16 mouse cellular contexts compared by ENCODE assay signal in genomic region chr16:91740918-91741255, GRCm38 (mm10). TPM values are rescaled to one million over a fixed set of nuclear protein-coding genes. Genes with fewer than 3 reads are reported as not detected.
DNase-seq lines count a peak whose midpoint lies in the region; ATAC-seq and TF ChIP-seq lines count a peak whose summit lies in the region.
"Had no signal": no experiment of that assay in that cellular context is flagged by ENCODE, and none has a peak within 500 bp of the region (broad histone marks: within the 10 kb centered on the region; RNA-seq: fewer than 3 reads in every experiment).

No protein-coding gene starts in this region.

- no peak for TF ChIP-seq EP300 in heart, adult 2 months (IDR thresholded peaks at IDR 0.05; ENCODE audit: insufficient read depth, low read depth, low read length)

- H3K9me3 ChIP-seq in hindbrain, embryonic 13.5 days = no peaks in the 10 kb centered on the region
- H3K9me3 ChIP-seq in hindbrain, embryonic 16.5 days (ENCODE audit: control insufficient read depth, low read length) = no peaks in the 10 kb centered on the region
- H3K9me3 ChIP-seq in E14TG2a.4 (ENCODE audit: low read length) = no peaks in the 10 kb centered on the region
- no peaks in the 10 kb centered on the region for H3K9me3 ChIP-seq in kidney, embryonic 16.5 days (ENCODE audit: low read length)
- H3K9me3 ChIP-seq: forebrain, embryonic 13.5 days; intestine, embryonic 15.5 days had no signal

- intact Hi-C loops in heart, adult 2 months (cut with DNase I) = loop anchor here (1.0 kb wide), 1 partner anchor 9 kb away; no protein-coding TSS in a partner anchor
- intact Hi-C loops in heart, postnatal 36 days (cut with DNase I) = loop anchor here (2.0 kb wide), 1 partner anchor 32 kb away; no protein-coding TSS in a partner anchor

- ATAC-seq in hindbrain, embryonic 13.5 days (ENCODE audit: low FRiP score) = no peak
- no peak for ATAC-seq in hindbrain, embryonic 16.5 days
- ATAC-seq in kidney, embryonic 16.5 days (ENCODE audit: low FRiP score, low TSS enrichment) = no peak
- ATAC-seq: forebrain, embryonic 13.5 days; intestine, embryonic 15.5 days; Patski had no signal

- H3K27me3 ChIP-seq in heart, adult 2 months (ENCODE audit: control insufficient read depth, insufficient read depth, low read length) = no peaks in the 10 kb centered on the region
- H3K27me3 ChIP-seq in hindbrain, embryonic 13.5 days = no peaks in the 10 kb centered on the region
- no peaks in the 10 kb centered on the region for H3K27me3 ChIP-seq in hindbrain, embryonic 16.5 days (replicated peaks; ENCODE audit: control insufficient read depth, insufficient read depth, low read length)
- no peaks in the 10 kb centered on the region for H3K27me3 ChIP-seq in E14TG2a.4 (ENCODE audit: insufficient read depth, low read length)
- no peaks in the 10 kb centered on the region for H3K27me3 ChIP-seq in kidney, embryonic 16.5 days (ENCODE audit: insufficient read depth, low read length)
- H3K27me3 ChIP-seq: CH12.LX; forebrain, embryonic 13.5 days; intestine, embryonic 15.5 days; Patski had no signal

- peak overlapping the region; percentile 56 for H3K27ac ChIP-seq in heart, adult 2 months
- H3K27ac ChIP-seq in hindbrain, embryonic 13.5 days = 0 out of 2 replicates have a peak overlapping the region, but pooled peaks have one; percentile 19
- no peak overlapping the region for H3K27ac ChIP-seq in hindbrain, embryonic 16.5 days (ENCODE audit: low read depth, low read length)
- peak overlapping the region; percentile 87 for H3K27ac ChIP-seq in bone marrow macrophage, adult 2 months (ENCODE audit: insufficient read depth, low read depth, low read length)
- H3K27ac ChIP-seq in kidney, embryonic 16.5 days (ENCODE audit: low read length) = no peak overlapping the region

- peaks cover 7% of the 10 kb centered on the region for H3K79me2 ChIP-seq in heart, adult 2 months (replicated peaks; ENCODE audit: control insufficient read depth, insufficient read depth, low read length)

- TF ChIP-seq CTCF in heart, adult 2 months (IDR thresholded peaks at IDR 0.05) = no peak
- TF ChIP-seq CTCF in E14TG2a.4 (conservative IDR thresholded peaks at IDR 0.05; ENCODE audit: low read length) = no peak
- TF ChIP-seq CTCF in bone marrow macrophage, adult 2 months (IDR thresholded peaks at IDR 0.05; ENCODE audit: low read depth, low read length) = no peak

- DNase-seq in heart, adult 2 months = peak in 1 of 2 experiments; percentile 18
- DNase-seq in heart, postnatal 36 days = no peak
- DNase-seq: gastrocnemius, postnatal 36 days; heart, postnatal 14 days; lung, adult 18-20 months; retina, postnatal 1 day; thymus, postnatal 36 days had no signal

- WGBS in heart, adult 2 months = 48% methylated on average over 7 of the region's 7 CpGs
- WGBS in hindbrain, embryonic 13.5 days = 66% methylated on average over 7 of the region's 7 CpGs
- WGBS in hindbrain, embryonic 16.5 days = 65% methylated on average over 7 of the region's 7 CpGs
- 55% methylated on average over 7 of the region's 7 CpGs for WGBS in kidney, embryonic 16.5 days

- no peak overlapping the region for H3K4me3 ChIP-seq in heart, adult 2 months
- H3K4me3 ChIP-seq in hindbrain, embryonic 13.5 days = no peak overlapping the region
- H3K4me3 ChIP-seq in hindbrain, embryonic 16.5 days (ENCODE audit: low read length) = no peak overlapping the region
- peak overlapping the region; percentile 52; the same call in 1 of the 2 replicates for H3K4me3 ChIP-seq in E14TG2a.4 (replicated peaks; ENCODE audit: low read length)
- H3K4me3 ChIP-seq in bone marrow macrophage, adult 2 months (ENCODE audit: insufficient read depth, low read length) = no peak overlapping the region
- no peak overlapping the region for H3K4me3 ChIP-seq in kidney, embryonic 16.5 days (ENCODE audit: low read length)
- H3K4me3 ChIP-seq: forebrain, embryonic 13.5 days; intestine, embryonic 15.5 days had no signal

- no peak for TF ChIP-seq POLR2A in heart, adult 2 months (IDR thresholded peaks at IDR 0.05; ENCODE audit: insufficient read depth, low read depth, low read length)
- TF ChIP-seq POLR2A in bone marrow macrophage, adult 2 months (IDR thresholded peaks at IDR 0.05; ENCODE audit: borderline replicate concordance, low read depth, low read length) = no peak

- peaks cover 26% of the 10 kb centered on the region for H3K4me1 ChIP-seq in heart, adult 2 months (ENCODE audit: control insufficient read depth, insufficient read depth, low read length)
- peaks cover 67% of the 10 kb centered on the region for H3K4me1 ChIP-seq in hindbrain, embryonic 13.5 days (replicated peaks)
- peaks cover 29% of the 10 kb centered on the region for H3K4me1 ChIP-seq in hindbrain, embryonic 16.5 days (ENCODE audit: control insufficient read depth, insufficient read depth, low read depth, low read length)
- H3K4me1 ChIP-seq in E14TG2a.4 (replicated peaks; ENCODE audit: low read depth, low read length) = peaks cover 68% of the 10 kb centered on the region
- H3K4me1 ChIP-seq in bone marrow macrophage, adult 2 months (ENCODE audit: control insufficient read depth, insufficient read depth, low read length) = peaks cover 62% of the 10 kb centered on the region
- H3K4me1 ChIP-seq in kidney, embryonic 16.5 days (ENCODE audit: insufficient read depth, low read length) = peaks cover 24% of the 10 kb centered on the region

- H3K36me3 ChIP-seq in heart, adult 2 months (ENCODE audit: control insufficient read depth, insufficient read depth, low read length) = peaks cover 11% of the 10 kb centered on the region
- H3K36me3 ChIP-seq in hindbrain, embryonic 13.5 days = no peaks in the 10 kb centered on the region
- no peaks in the 10 kb centered on the region for H3K36me3 ChIP-seq in hindbrain, embryonic 16.5 days (ENCODE audit: control insufficient read depth, insufficient read depth, low read length)
- H3K36me3 ChIP-seq in E14TG2a.4 (ENCODE audit: insufficient read depth, low read length) = peaks cover 5% of the 10 kb centered on the region
- H3K36me3 ChIP-seq in kidney, embryonic 16.5 days (ENCODE audit: insufficient read depth, low read length) = no peaks in the 10 kb centered on the region
- H3K36me3 ChIP-seq: intestine, embryonic 15.5 days had no signal

- 0 out of 2 replicates have a peak overlapping the region, but pooled peaks have one; percentile 21 for H3K9ac ChIP-seq in heart, adult 2 months (ENCODE audit: low read depth, low read length)
- peak overlapping the region; percentile 6; the same call in 1 of the 2 replicates for H3K9ac ChIP-seq in hindbrain, embryonic 13.5 days
- H3K9ac ChIP-seq in hindbrain, embryonic 16.5 days (ENCODE audit: low read depth, low read length) = no peak overlapping the region
- H3K9ac ChIP-seq in kidney, embryonic 16.5 days (replicated peaks; ENCODE audit: low read length) = no peak overlapping the region
- H3K9ac ChIP-seq: forebrain, embryonic 13.5 days; intestine, embryonic 15.5 days had no signal

- H3K4me2 ChIP-seq in hindbrain, embryonic 13.5 days = no peak overlapping the region
- no peak overlapping the region for H3K4me2 ChIP-seq in hindbrain, embryonic 16.5 days (ENCODE audit: low read length)
- no peak overlapping the region for H3K4me2 ChIP-seq in kidney, embryonic 16.5 days (replicated peaks; ENCODE audit: low read depth, low read length)
- H3K4me2 ChIP-seq: forebrain, embryonic 13.5 days; intestine, embryonic 15.5 days had no signal

RNA-seq across cellular contexts. Expression of gene Itsn1, which starts 11.8 kb away (rescaled TPM):
- total RNA-seq in heart, adult 2 months (2021) = 10 to 100 TPM; 45.1 to 46.7 TPM
- polyA plus RNA-seq in heart, adult 2 months (2012; rRNA removed) = 35.8 and 48.5 TPM in 2 replicates
- 10 to 100 TPM; 44.0 to 44.7 TPM for total RNA-seq in heart, postnatal 36 days (2021)
- polyA plus RNA-seq in hindbrain, embryonic 13.5 days (2015; fragmentation: Nextera tagmentation; extraction: Ambion mirVana) = 54.8 and 55.2 TPM in 2 replicates
- 49.6 and 52.7 TPM in 2 replicates for polyA plus RNA-seq in hindbrain, embryonic 16.5 days (2015; fragmentation: Nextera tagmentation; extraction: Ambion mirVana)
- polyA plus RNA-seq in bone marrow macrophage, adult 2 months (2012; ENCODE audit: insufficient read depth, insufficient read length, missing spikeins) = 110 and 130 TPM in 2 replicates
- 24.3 and 25.7 TPM in 2 replicates for polyA plus RNA-seq in kidney, embryonic 16.5 days (2015; fragmentation: Nextera tagmentation; extraction: Ambion mirVana)

RNA-seq across cellular contexts. Expression of gene Cryzl1, which starts 12.1 kb away (rescaled TPM):
- total RNA-seq in heart, adult 2 months (2021) = 10 to 100 TPM; 22.2 to 26.0 TPM
- polyA plus RNA-seq in heart, adult 2 months (2012; rRNA removed) = 19.2 and 37.5 TPM in 2 replicates
- total RNA-seq in heart, postnatal 36 days (2021) = 10 to 100 TPM; 25.6 to 26.4 TPM
- polyA plus RNA-seq in hindbrain, embryonic 13.5 days (2015; fragmentation: Nextera tagmentation; extraction: Ambion mirVana) = 95.5 and 97.1 TPM in 2 replicates
- 105 and 115 TPM in 2 replicates for polyA plus RNA-seq in hindbrain, embryonic 16.5 days (2015; fragmentation: Nextera tagmentation; extraction: Ambion mirVana)
- polyA plus RNA-seq in bone marrow macrophage, adult 2 months (2012; ENCODE audit: insufficient read depth, insufficient read length, missing spikeins) = 55.0 and 61.5 TPM in 2 replicates
- polyA plus RNA-seq in kidney, embryonic 16.5 days (2015; fragmentation: Nextera tagmentation; extraction: Ambion mirVana) = 73.9 and 80.8 TPM in 2 replicates

RNA-seq across cellular contexts. Expression of gene Donson, which starts 52.3 kb away (rescaled TPM):
- total RNA-seq in heart, adult 2 months (2021) = 1 to 10 TPM; 3.9 to 4.9 TPM
- polyA plus RNA-seq in heart, adult 2 months (2012; rRNA removed) = 2.4 and 5.8 TPM in 2 replicates
- total RNA-seq in heart, postnatal 36 days (2021) = 1 to 10 TPM; 2.9 to 3.3 TPM
- 18.8 and 21.0 TPM in 2 replicates for polyA plus RNA-seq in hindbrain, embryonic 13.5 days (2015; fragmentation: Nextera tagmentation; extraction: Ambion mirVana)
- polyA plus RNA-seq in hindbrain, embryonic 16.5 days (2015; fragmentation: Nextera tagmentation; extraction: Ambion mirVana) = 19.4 and 21.5 TPM in 2 replicates
- polyA plus RNA-seq in bone marrow macrophage, adult 2 months (2012; ENCODE audit: insufficient read depth, insufficient read length, missing spikeins) = 12.2 and 14.5 TPM in 2 replicates
- polyA plus RNA-seq in kidney, embryonic 16.5 days (2015; fragmentation: Nextera tagmentation; extraction: Ambion mirVana) = 21.5 and 22.6 TPM in 2 replicates

Comparison
In these comparisons a context has a peak if more than half of its experiments do, and no peak if none do; other contexts are left out.
1. H3K27ac ChIP-seq: peak in heart, adult 2 months (single experiment), hindbrain, embryonic 13.5 days (single experiment) and bone marrow macrophage, adult 2 months (single experiment); none in hindbrain, embryonic 16.5 days (single experiment) and kidney, embryonic 16.5 days (single experiment).
2. H3K9ac ChIP-seq: peak in heart, adult 2 months (single experiment) and hindbrain, embryonic 13.5 days (single experiment); none in hindbrain, embryonic 16.5 days (single experiment) and kidney, embryonic 16.5 days (single experiment).